Mouse (Mus musculus) lung, embryonic 16.5 days (tissue): ENCODE measurements at regions not wholly inside any gene's neighbourhood (a gene's known extent, or its start where the extent isn't known, plus 50 kb on each side); places are given as distances from the start of the nearest gene placed in this dataset.
A peak's percentile ranks its signal among the peaks of the same experiment; 100 is the strongest.

Experiments used
- ATAC-seq: fragments of 200-750 bp; cut with Nextera tagmentation; 2 replicates; pipeline ENCODE4 v1.8.0; 2017; ENCODE audit warnings: low read depth, mild to moderate bottlenecking, moderate library complexity
- H3K27ac ChIP-seq: fragments of 300-500 bp; sonication (generic); 2 replicates; pipeline ENCODE4 v1.5.1; 2014; ENCODE audit warnings: mild to moderate bottlenecking, control low read depth, low read length
- H3K27me3 ChIP-seq: fragments of 300-500 bp; sonication (generic); 2 replicates; pipeline ENCODE4 v1.6.1; 2014; ENCODE audit warnings: low read depth, low read length, mixed read lengths; ENCODE audit not compliant: control insufficient read depth, insufficient read depth
- H3K36me3 ChIP-seq: fragments of 300-500 bp; sonication (generic); 2 replicates; pipeline ENCODE4 v1.6.1; 2014; ENCODE audit warnings: low read length; ENCODE audit not compliant: control insufficient read depth, insufficient read depth
- H3K4me1 ChIP-seq: fragments of 300-500 bp; sonication (generic); replicated peaks from 2 replicates; pipeline ENCODE4 v1.6.1; 2014; ENCODE audit warnings: low read length, mixed read lengths; ENCODE audit not compliant: control insufficient read depth, insufficient read depth
- H3K4me2 ChIP-seq: fragments of 300-500 bp; sonication (generic); 2 replicates; pipeline ENCODE4 v1.6.1; 2014; ENCODE audit warnings: low read depth, low read length, control low read depth
- H3K4me3 ChIP-seq: fragments of 300-500 bp; sonication (generic); 2 replicates; pipeline ENCODE4 v1.5.1; 2014; ENCODE audit warnings: mild to moderate bottlenecking, low read length, control low read depth
- H3K9ac ChIP-seq: fragments of 300-500 bp; sonication (generic); 2 replicates; pipeline ENCODE4 v1.6.1; 2014; ENCODE audit warnings: low read length, control low read depth
- H3K9me3 ChIP-seq: fragments of 300-500 bp; sonication (generic); 2 replicates; pipeline ENCODE4 v1.6.1; 2016; ENCODE audit warnings: low read length; ENCODE audit not compliant: control insufficient read depth
- WGBS: fragments of 180-500 bp; shearing (Covaris S2); extraction: QIAGEN DNeasy Blood & Tissue Kit; methylation state at CpG from one replicate; pipeline ENCODE4 v1.1.7; 2014; 5-methylcytosine and 5-hydroxymethylcytosine counted together

DNA sequence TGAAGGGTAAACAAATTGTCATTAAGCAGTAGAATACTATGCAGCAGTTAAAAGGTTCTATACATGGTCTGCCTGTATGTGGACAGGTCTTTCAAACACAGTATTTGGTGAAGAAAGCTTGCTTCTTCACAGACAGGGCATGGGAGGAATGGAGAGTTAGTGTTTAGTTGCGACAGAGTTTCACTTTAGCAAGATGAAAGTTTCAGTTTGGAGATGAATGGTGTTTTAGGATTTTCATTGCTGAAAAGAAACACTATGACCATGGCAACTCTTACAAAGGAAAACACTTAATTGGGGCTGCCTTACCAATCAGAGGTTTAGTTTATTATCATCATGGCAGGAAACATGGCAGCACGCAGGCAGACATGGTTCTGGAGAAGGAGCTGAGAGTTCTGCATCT lies 162.2 kb upstream of the Id2 start:
- no peak overlapping the region for H3K9ac ChIP-seq
- H3K4me1 ChIP-seq, result no peaks in the 10 kb centered on the region
- H3K27ac ChIP-seq, result no peak overlapping the region
- whole genome bisulfite sequencing, result 96% methylated on average over 2 of the region's 2 CpGs
- no peak for ATAC-seq
- no peak overlapping the region for H3K4me3 ChIP-seq
- H3K9me3 ChIP-seq, result no peaks in the 10 kb centered on the region
- H3K4me2 ChIP-seq, result no peak overlapping the region
- no peaks in the 10 kb centered on the region for H3K27me3 ChIP-seq
- no peaks in the 10 kb centered on the region for H3K36me3 ChIP-seq

DNA sequence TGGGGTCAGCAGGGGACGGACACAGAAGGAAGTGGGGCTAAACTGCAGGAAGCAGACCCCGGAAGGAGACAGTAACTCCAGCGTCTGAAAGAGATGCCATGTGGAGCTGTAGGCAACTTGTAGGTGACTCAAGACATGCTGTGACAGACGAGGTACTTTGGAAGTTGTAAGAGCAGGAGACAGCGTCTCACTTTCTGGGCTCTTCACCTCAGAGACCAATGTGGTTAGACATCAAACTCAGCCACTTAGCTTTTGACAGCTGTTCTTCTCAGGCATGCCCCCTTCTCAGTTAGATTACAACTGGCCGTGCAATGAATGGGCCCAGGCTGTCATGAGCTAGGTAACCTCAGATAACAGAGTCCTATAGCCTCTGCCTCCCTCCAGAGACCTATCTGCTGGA lies 159.3 kb upstream of the Id2 start:
- ATAC-seq, result no peak
- 29% methylated on average over 6 of the region's 6 CpGs for WGBS
- no peaks in the 10 kb centered on the region for H3K4me1 ChIP-seq
- H3K4me3 ChIP-seq, result no peak overlapping the region
- no peaks in the 10 kb centered on the region for H3K36me3 ChIP-seq
- H3K4me2 ChIP-seq, result no peak overlapping the region
- H3K9me3 ChIP-seq, result 0 out of 2 replicates have a peak, but pooled peaks cover 2% of the 10 kb centered on the region
- no peaks in the 10 kb centered on the region for H3K27me3 ChIP-seq
- no peak overlapping the region for H3K27ac ChIP-seq
- no peak overlapping the region for H3K9ac ChIP-seq

- Histone ChIP-seq H3K4me1 (0 out of 2 replicates have a peak, but pooled peaks cover 3% of the 10 kb centered on the region), H3K9ac (no peak overlapping the region), H3K27ac (no peak overlapping the region), H3K4me2 (no peak overlapping the region), H3K9me3 (0 out of 2 replicates have a peak, but pooled peaks cover 2% of the 10 kb centered on the region), H3K4me3 (no peak overlapping the region), H3K27me3 (no peaks in the 10 kb centered on the region), H3K36me3 (no peaks in the 10 kb centered on the region)
- WGBS, result 62% methylated on average over 6 of the region's 6 CpGs
- ATAC-seq, result no peak
Measured at GRCm38 (mm10) chr12:25254716-25255115, 157.8 kb upstream of the Id2 start.

DNA sequence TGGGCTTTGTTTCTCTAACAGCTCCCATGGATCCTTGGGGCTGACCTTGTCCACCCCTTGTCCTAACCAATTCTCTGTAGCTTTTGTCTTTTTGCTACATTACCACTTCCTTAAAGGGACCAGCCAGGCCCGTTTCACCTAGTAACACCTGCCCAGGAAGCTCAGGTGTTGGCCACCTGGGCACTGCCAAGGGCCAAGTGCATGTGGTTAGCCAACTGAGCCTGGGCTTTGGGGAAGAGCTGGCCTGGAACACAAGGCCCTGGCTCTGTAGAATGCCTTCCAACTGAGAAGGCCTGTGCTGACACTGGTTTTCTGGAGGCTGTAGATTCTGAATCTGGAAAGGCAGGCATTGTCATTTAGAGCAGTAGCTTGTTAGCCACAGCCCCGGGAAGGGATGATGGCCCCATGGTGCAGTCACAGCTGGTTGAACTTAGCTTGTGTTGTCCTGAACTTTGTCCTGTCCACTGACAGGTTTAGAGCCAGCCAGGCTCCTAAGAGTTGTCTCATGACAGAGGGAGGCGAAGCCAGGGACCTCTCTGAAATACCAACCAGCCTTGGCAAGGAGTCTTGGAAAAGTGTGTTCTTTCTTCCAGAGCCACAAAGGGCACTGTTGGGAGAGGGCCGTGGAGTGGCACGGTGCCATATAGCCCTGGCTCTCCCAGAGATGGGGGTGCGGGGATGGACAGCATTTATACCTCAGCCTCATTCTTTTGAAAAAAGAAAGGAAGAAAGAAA lies 156.0 kb upstream of the Id2 start:
- ATAC-seq, result no peak
- H3K4me3 ChIP-seq, result no peak overlapping the region
- H3K4me1 ChIP-seq, result peaks cover 9% of the 10 kb centered on the region

DNA sequence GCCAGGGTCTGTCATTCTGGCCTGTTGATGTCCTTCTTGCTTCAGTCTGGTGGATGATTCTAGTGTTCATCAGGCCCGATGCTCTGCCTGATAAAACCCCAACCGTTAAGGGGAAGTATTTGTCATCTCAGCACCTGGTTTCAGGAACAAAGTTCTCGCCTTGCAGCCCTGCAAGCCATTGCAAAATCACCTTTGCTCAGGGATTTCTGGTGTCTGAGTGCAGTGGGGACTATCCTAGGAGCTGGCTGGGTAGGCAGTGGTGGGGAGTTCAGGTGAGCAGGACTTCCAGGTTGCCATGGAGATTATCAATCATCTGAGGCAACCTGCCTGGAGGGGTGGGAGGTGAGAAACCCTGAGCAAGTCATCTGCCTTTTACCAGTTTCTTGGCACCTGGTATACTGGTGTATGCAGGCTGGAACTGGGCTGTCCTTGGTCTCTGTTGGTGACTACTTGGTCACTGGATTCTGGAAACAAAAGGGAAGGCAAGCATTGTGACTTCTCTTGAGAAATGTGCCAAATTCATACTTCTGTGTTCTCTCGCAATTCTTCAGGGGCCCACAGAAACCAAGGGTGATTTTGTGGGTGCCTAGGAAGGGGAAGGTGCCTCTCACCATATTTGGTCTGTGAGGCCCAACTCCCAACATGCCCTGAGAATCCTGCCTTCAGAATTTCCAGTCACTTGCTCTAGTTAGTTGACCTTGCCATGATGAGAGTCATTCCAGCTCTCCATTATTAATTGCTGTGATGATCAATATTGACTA lies 154.7 kb upstream of the Id2 start:
- Histone ChIP-seq H3K27me3 (no peaks in the 10 kb centered on the region), H3K36me3 (no peaks in the 10 kb centered on the region), H3K4me2 (no peak overlapping the region), H3K9ac (no peak overlapping the region), H3K4me3 (no peak overlapping the region), H3K9me3 (0 out of 2 replicates have a peak, but pooled peaks cover 2% of the 10 kb centered on the region), H3K4me1 (peaks cover 9% of the 10 kb centered on the region), H3K27ac (0 out of 2 replicates have a peak overlapping the region, but pooled peaks have one; percentile 24)
- WGBS, result 53% methylated on average over 4 of the region's 4 CpGs
- ATAC-seq, result no peak

More for the DNA sequence above, 156.0 kb upstream of the Id2 start:
- Histone ChIP-seq H3K27ac (no peak overlapping the region), H3K9ac (no peak overlapping the region), H3K4me2 (no peak overlapping the region), H3K27me3 (no peaks in the 10 kb centered on the region), H3K36me3 (no peaks in the 10 kb centered on the region), H3K9me3 (0 out of 2 replicates have a peak, but pooled peaks cover 2% of the 10 kb centered on the region)
- 89% methylated on average over 6 of the region's 6 CpGs for WGBS

- peaks cover 13% of the 10 kb centered on the region for H3K4me1 ChIP-seq
- WGBS, result 47% methylated on average over 3 of the region's 3 CpGs
- H3K27me3 ChIP-seq, result no peaks in the 10 kb centered on the region
- ATAC-seq, result no peak
- H3K4me2 ChIP-seq, result no peak overlapping the region
- H3K9ac ChIP-seq, result no peak overlapping the region
- H3K4me3 ChIP-seq, result no peak overlapping the region
- H3K36me3 ChIP-seq, result no peaks in the 10 kb centered on the region
- 0 out of 2 replicates have a peak overlapping the region, but pooled peaks have one; percentile 13 for H3K27ac ChIP-seq
- 0 out of 2 replicates have a peak, but pooled peaks cover 2% of the 10 kb centered on the region for H3K9me3 ChIP-seq
Measured at GRCm38 (mm10) chr12:25250881-25251280, 153.9 kb upstream of the Id2 start.

GRCm38 (mm10) chr12:25248681-25249366 lies 151.9 kb upstream of the Id2 start:
- 34% methylated on average over 13 of the region's 13 CpGs for WGBS

DNA sequence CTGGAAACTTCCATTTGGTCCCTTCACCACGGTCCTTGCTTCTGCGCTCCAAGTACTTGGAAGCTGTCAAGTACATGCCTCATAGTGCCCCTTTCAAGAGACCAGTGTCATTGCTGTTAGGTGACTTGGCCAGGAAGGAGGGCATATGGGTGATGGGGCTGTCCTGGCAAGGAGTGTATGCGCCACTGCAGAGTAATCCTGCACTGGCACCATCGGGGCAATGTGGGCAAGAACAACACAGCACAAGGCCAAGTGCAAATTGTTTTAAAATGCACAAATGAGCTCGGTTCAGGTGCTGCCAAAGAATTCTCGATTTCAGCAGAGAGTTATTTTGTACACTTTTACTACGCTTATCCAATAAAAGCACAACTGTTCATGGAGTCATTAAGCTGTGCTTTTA lies 149.6 kb upstream of the Id2 start:
- ATAC-seq, result no peak
- WGBS, result 86% methylated on average over 7 of the region's 7 CpGs
- peaks cover 13% of the 10 kb centered on the region for H3K4me1 ChIP-seq

More at GRCm38 (mm10) chr12:25248681-25249366, 151.9 kb upstream of the Id2 start:
- peaks cover 13% of the 10 kb centered on the region for H3K4me1 ChIP-seq
- peak overlapping the region; percentile 70 for H3K27ac ChIP-seq
- H3K36me3 ChIP-seq, result no peaks in the 10 kb centered on the region
- peak; percentile 50 for ATAC-seq
- H3K9ac ChIP-seq, result peak overlapping the region; percentile 29; the same call in 1 of the 2 replicates
- H3K4me3 ChIP-seq, result peak overlapping the region; percentile 16; the same call in 1 of the 2 replicates
- 0 out of 2 replicates have a peak, but pooled peaks cover 2% of the 10 kb centered on the region for H3K9me3 ChIP-seq
- H3K4me2 ChIP-seq, result peak overlapping the region; percentile 23
- H3K27me3 ChIP-seq, result no peaks in the 10 kb centered on the region

GRCm38 (mm10) chr12:25245661-25246060 lies 148.7 kb upstream of the Id2 start:
- no peak overlapping the region for H3K27ac ChIP-seq
- WGBS, result 55% methylated on average over 5 of the region's 5 CpGs
- no peaks in the 10 kb centered on the region for H3K27me3 ChIP-seq
- ATAC-seq, result peak; percentile 15; the same call in 1 of the 2 replicates
- H3K4me1 ChIP-seq, result peaks cover 13% of the 10 kb centered on the region
- no peaks in the 10 kb centered on the region for H3K36me3 ChIP-seq
- H3K4me3 ChIP-seq, result no peak overlapping the region
- no peaks in the 10 kb centered on the region for H3K9me3 ChIP-seq
- H3K9ac ChIP-seq, result no peak overlapping the region
- no peak overlapping the region for H3K4me2 ChIP-seq

More for the DNA sequence above, 149.6 kb upstream of the Id2 start:
- H3K36me3 ChIP-seq, result no peaks in the 10 kb centered on the region
- no peak overlapping the region for H3K9ac ChIP-seq
- no peak overlapping the region for H3K4me3 ChIP-seq
- no peak overlapping the region for H3K4me2 ChIP-seq
- no peak overlapping the region for H3K27ac ChIP-seq
- no peaks in the 10 kb centered on the region for H3K27me3 ChIP-seq
- no peaks in the 10 kb centered on the region for H3K9me3 ChIP-seq
